Mouse (Mus musculus) cerebellum, postnatal 25 days (tissue): Measurements from ENCODE around the gene Zfhx2.
A peak's percentile ranks its signal among the peaks of the same experiment; 100 is the strongest.
"Not testable (repeated sequence)": the region's sequence is repeated elsewhere in the genome, so short reads cannot be mapped to it uniquely, and the experiment has no call there.

Experiments used
- DNase-seq, 2 experiments: peaks; one replicate each; pipeline ENCODE4 v3.0.0; 2021; ENCODE audit warnings: mixed read lengths in 2 of 2

Zfhx2 gene

GRCm38 (mm10) chr14:55077481-55078365, 14.4 kb downstream of the Zfhx2 start:
- peak in 1 of 2 experiments; percentile 40 for DNase-seq

DNA sequence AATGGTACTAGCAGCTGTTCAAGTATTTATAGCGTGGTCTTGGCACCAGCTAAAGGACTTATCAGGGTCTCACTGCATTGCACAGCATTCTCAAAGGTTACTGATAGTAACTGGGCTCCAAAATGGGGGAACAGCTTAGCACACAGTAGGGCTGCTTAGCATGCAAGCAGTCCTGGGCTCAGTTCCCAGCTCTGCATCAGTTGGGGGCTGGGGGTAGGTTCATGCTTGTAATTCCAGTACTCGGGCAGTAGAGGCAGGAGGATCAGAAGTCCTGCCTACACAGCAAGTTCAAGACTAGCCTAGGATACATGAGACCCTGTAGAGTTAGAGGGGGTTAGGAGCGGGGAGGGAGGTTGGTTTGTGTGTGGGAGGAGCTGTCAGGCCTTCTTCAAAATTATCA, 15.2 kb downstream of the Zfhx2 start:
- no peak for DNase-seq

- DNase-seq: peak; percentile 63 to 77
Observed at GRCm38 (mm10) chr14:55076224-55076623, 15.9 kb downstream of the Zfhx2 start.

GRCm38 (mm10) chr14:55074416-55074815, 17.7 kb downstream of the Zfhx2 start:
- DNase-seq: peak; percentile 53 to 57

GRCm38 (mm10) chr14:55071756-55072155, 20.4 kb downstream of the Zfhx2 start:
- peak in 1 of 2 experiments; percentile 44 for DNase-seq

DNA sequence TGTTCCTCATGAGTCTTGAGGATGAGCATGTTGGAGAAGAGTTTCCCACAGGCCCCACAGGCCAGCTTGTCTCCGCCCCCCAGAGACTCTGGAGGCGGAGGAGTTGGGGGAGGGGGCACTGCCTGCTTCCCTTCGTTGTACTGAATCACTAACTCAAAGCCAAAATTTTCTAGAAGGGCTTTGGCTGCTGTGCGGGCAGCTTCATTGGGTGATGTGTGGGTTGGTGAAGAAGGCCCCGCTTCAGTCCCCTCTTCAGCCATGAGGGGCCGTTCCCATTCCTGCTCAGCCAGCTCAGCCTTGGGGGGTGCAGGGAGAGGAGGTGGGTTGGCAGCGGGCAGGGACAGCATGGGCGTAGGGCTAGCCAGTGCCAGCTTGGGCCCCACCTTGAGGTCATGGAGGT, 26.1 kb downstream of the Zfhx2 start:
- DNase-seq: peak; percentile 45 to 53

DNA sequence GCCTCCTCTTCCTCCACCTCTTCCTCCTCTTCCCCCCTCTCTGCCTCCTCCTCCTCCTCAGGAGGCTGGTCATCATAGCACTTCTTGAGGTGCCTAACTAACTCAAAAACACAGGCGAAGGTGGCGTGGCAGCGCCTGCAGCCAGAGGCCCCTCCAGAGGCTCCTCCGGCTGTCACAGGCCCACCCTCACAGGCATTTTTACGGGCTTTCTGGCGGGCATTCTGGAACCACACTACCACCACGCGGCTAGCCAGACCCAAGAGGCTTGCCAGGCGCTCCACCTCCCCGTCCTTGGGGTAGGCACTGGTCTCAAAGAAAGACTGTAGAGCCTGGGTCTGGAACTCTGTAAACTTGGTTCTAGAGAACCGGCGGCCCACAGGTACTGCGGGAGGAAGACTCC, 26.7 kb downstream of the Zfhx2 start:
- peak in 1 of 2 experiments; percentile 61 for DNase-seq

DNA sequence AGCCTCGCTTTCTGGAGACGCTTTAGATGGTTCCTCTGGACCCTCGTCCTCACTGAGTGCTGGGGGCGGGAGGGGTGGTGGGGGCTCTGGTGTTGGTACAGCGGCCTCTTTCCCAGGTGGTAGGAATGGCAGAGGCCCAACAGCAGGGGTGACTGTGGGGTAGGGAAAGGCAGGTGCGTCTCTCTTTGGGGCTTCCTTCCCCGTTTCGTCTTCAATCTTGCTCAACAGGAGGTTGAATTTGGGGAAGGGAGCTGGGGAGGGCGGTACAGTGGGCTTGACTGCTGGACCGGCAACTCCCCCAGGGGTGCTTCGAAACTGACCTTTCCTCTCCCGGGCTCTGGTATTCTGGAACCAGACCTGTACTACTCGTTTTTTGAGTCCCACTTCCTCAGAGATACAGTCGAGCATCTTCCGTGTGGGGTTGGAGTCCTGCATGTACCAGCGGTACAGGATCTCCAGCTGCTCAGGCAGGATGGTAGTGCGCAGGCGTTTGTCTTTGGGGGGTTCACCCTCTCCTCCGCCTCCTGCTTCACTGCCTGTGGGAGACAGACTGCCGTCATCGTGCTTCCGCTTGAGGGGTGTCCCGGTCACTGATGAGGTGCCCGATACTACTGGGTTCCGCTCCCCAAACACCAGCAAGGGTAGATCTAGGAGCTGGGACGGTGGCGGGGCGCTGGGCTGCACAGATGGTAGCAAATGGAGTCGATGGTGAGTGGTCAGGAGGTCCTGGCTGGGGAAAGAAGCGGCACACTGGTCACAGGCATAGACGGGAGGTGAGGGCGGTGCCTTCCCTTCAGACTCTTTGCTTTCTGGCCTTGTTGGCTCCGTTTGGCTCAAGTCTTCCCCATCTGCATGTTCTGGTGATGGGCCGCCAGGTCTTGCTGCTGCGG, 27.4 kb downstream of the Zfhx2 start:
- DNase-seq: peak; percentile 73

DNA sequence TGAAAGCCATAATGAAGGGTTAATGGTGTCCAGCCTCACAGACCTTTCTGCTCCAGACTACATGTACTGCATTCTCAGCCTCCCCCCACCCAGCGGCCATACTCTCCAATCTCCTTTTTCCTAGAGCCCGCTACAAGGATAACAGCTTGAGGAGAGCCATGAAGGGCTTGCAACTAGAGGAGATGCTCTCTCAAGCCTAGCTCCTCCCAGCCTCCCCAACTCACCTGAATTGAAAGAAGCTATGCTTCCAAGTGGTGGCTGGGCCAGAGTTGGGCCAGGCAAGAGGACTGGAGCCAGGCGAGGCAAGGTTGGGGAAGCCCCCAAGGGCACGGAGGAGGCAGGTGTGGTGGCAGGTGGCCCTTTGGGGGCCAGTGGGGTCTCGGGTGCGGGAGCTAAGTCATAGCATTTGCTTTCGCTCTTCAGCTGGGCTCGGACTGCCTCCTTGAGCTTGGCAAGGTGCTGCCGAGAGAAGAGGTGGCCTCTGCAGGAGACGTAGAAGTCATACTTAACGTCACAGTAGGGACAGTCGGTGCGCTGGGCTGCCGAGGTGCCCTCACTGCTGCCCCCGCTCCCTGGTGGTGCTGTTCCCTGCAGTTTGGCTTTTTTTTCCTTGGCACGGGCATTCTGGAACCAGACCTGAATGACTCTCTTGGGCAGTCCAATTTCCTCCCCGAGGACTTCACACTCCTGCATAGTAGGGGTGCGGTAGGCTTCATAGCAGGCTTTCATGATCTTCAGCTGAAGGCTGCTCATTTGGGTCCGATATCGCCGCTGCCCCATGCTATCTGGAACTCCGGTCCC, 28.3 kb downstream of the Zfhx2 start:
- peak; percentile 72 to 77 for DNase-seq

DNA sequence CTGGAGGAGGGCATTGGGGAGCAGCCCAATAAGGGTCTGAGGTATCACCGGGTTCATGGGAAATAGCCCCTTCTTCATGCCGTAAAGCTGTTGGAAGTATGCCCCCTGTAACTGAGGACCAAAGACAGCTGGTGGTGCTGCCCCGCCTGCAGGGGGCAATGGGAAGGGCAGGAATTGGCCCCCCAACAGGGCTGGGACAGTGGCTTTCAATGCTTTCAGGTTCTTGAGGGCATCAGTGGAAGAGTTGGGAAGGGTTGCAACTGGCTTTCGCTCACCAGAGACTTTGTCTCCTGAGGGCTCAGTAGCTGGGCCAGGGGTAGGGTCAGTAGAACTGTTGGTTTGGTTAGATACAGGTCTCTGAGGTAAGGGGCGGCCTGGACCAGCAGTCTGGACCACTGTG, 29.0 kb downstream of the Zfhx2 start:
- DNase-seq: peak in 1 of 2 experiments; percentile 45

- peak; percentile 80 to 85 for DNase-seq
Observed at GRCm38 (mm10) chr14:55062626-55063025, 29.5 kb downstream of the Zfhx2 start.

GRCm38 (mm10) chr14:55061845-55062244, 30.3 kb downstream of the Zfhx2 start:
- DNase-seq: no peak

- no peak for DNase-seq
Observed at GRCm38 (mm10) chr14:55059931-55060330, 32.2 kb downstream of the Zfhx2 start.

- DNase-seq: no peak
Observed at GRCm38 (mm10) chr14:55059009-55059408, 33.1 kb downstream of the Zfhx2 start.

GRCm38 (mm10) chr14:55055167-55055834, 36.8 kb downstream of the Zfhx2 start:
- DNase-seq: peak; percentile 96 to 97

- DNase-seq: peak; percentile 86 to 88
Observed at GRCm38 (mm10) chr14:55054191-55054749, 37.9 kb downstream of the Zfhx2 start.

DNA sequence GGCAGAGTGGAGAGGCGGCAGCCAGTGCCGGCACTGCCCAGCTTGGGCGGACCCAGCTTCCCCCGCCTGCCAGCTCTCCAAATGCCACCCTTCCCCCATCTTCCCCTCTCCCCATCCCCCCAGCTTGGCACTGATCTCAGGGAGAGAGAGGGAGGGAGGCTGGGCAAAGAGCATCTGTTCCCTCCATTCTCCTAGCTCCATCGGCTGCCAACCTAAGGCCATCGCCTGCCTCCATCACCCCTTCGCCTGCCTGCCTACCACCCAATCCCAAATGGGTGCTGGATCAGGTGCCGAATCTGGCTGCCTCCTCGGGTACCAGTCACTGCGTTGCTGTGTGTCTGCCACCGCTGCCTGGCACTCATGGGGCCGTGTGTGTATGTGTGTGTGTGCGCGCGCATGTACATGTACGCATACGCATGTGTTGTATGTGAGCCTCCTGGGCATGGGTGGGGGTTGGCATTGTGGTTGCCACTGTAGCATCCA, 38.4 kb downstream of the Zfhx2 start:
- peak; percentile 95 to 97 for DNase-seq

DNA sequence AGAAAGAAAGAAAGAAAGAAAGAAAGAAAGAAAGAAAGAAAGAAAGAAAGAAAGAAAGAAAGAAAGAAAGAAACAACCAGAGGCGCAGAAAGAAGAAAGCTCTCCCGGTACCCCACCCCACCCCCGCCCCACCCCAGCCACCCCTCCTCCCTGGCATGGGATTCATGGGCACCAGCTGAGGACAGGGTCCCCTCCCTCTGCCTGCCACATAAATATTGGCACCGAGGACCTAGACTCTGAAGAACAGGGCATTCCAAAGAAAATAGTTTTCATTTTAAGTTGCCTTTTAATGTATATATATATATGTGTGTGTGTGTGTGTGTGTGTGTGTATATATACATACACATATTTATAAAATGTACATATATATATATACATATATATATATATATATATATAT, 39.1 kb downstream of the Zfhx2 start:
- peak in 1 of 2 experiments; percentile 32 for DNase-seq

GRCm38 (mm10) chr14:55052496-55052895, 39.6 kb downstream of the Zfhx2 start:
- peak; percentile 96 to 99 for DNase-seq

DNA sequence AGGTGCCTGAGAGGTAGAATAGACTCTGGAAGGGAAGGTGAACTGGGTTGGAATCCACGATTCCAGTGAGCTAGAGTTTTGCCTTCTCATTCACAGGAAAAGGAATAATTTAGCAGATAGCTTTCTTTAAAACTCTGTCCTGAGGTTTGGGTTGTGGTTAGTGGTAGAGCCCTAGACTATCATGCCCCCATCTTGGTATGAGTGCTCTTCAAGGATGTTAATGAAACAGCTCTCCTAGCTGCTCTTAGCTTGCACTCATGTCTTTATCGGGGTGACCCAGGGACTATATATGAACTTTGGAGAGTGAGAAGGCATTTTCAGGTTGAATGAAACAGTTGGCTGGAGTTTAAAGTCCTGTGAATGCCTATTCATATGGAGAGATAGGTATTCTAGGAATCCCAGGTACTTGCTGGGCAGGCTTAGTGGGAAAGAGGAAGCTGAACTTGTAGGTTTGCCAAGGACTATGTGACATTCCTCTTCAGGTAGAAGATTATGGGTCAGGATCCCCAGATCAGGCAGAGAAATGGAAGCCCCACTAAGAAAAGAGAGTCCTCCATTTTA, 44.1 kb downstream of the Zfhx2 start:
- DNase-seq: no peak

DNA sequence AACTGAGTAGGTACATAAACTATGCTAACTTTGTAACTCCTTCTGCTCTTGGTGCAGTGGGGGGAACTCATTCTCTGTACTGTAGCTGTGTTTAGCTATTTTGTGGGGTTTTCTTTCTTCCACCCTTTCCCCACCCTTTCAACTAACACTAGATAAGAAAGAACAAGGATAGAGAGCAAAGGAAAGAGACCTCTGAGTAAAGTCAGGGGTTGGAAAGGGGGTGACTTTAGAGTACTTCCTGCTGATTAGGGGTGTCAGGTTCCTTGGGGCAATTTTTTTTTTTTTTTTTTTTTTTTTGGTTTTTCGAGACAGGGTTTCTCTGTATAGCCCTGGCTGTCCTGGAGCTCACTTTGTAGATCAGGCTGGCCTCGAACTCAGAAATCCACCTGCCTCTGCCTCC, 48.4 kb downstream of the Zfhx2 start:
- DNase-seq: not testable (repeated sequence)
